Mouse (Mus musculus): ENCODE data around the gene Cdk2.

The Cdk2 gene

DNA sequence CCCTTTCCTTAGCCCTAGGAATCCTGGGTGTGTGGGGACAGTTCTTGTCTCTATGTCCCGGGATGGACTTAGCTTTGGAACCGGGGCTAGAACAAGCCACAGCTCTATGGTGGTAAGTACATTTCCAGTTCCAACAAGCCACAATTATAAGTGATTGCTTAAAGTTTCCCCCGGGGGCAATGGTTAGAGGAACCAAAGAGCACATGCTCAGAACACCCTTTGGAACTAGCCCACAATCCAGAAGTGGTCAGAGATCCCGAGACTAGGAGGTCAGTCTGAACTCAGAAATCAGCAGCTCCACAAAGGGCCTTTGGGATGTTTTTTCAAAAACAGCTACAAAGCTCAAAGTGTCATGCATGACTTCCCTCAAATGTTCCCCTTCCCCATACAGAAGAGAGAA is 51.0 kb downstream of the Cdk2 start:
- peaks cover 30% of the 10 kb centered on the region for H3K4me1 ChIP-seq (replicated peaks; ENCODE audit: low read depth, low read length)

More for the DNA sequence above, 51.0 kb downstream of the Cdk2 start:
- no peaks in the 10 kb centered on the region; the same call in 1 of the 2 replicates for H3K27me3 ChIP-seq (ENCODE audit: insufficient read depth, low read length)
- no peaks in the 10 kb centered on the region for H3K9me3 ChIP-seq (ENCODE audit: low read length)
- no peak for TF ChIP-seq POU5F1 (IDR thresholded peaks at IDR 0.05; ENCODE audit: borderline replicate concordance, low read length)
- H3K36me3 ChIP-seq (ENCODE audit: insufficient read depth, low read length), result no peaks in the 10 kb centered on the region
- H3K4me3 ChIP-seq (replicated peaks; ENCODE audit: low read length), result no peak overlapping the region
